Mouse (Mus musculus): ENCODE data around the gene Tctn3.
"Not testable (repeated sequence)": the region's sequence is repeated elsewhere in the genome, so short reads cannot be mapped to it uniquely, and the experiment has no call there.

The Tctn3 gene

DNA sequence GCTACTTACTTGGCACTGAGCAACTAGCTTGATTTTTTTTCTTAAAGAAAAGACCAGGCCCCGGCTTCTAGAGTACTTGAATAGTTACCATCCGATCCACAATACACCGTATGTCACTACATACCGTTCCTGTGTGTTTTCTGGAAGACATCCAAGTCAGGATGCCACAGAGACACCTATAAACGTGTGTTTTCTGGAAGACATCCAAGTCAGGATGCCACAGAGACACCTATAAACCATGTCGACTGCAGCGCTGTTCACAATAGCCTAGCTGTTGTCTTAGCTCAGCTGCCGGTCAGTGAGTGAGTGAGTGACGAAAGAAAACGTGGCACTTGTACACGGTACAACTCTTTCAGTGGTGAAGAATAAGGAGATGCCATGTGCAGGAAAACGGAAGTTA lies 13.9 kb upstream of the Tctn3 start:
- in situ Hi-C loops (cut with MboI) = no loop called here

GRCm38 (mm10) chr19:40621616-40622015 lies 9.6 kb upstream of the Tctn3 start:
- in situ Hi-C loops (cut with MboI) = not testable (repeated sequence)

GRCm38 (mm10) chr19:40616021-40616420 lies 4.0 kb upstream of the Tctn3 start:
- in situ Hi-C loops (cut with MboI) = no loop called here

DNA sequence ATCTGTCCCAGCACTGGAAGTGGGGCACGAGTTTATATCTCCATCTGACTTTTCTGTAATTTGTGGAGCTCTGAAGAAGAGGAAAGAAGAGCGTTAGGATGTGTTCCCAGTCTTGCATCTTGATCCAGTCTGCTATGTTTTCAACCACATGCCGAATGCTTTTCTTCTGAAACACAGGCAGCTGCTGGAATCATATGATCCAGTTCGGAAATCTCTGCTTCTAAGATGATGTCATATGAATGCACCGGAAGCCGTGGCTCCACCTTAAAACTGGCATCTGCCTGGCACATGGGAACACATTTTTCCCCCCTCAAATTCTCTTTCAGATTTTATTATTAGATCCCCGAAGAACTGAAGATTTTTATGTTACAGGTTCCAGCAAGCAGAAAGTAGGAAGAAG lies 2.8 kb upstream of the Tctn3 start:
- in situ Hi-C loops (cut with MboI) = loop anchor here (5.0 kb wide), 1 partner anchor 107 kb away; no protein-coding TSS in a partner anchor

GRCm38 (mm10) chr19:40607676-40608075 lies 4.4 kb downstream of the Tctn3 start:
- in situ Hi-C loops (cut with MboI) = no loop called here

- in situ Hi-C loops (cut with MboI) = no loop called here
Measured at GRCm38 (mm10) chr19:40605189-40605588, 6.8 kb downstream of the Tctn3 start.

DNA sequence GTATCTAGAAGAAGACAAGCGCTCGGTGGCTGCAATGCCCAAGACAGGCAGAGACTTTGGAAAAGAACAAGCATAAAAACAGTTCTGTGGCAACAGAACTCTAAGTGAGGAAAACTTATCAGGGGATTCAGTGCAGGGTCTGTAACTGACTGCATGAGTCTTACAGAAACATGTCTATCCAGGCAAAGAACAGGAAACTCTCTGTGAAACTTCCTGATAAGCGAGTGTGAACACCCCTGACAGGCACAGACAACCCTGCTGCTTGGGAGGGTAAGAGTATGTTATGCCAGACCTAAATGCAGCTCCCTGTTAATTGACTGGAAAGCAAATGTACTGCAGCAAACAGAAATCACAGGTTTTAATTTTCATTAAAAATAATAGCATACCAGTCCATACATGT lies 10.2 kb downstream of the Tctn3 start:
- in situ Hi-C loops (cut with MboI) = no loop called here

- in situ Hi-C loops (cut with MboI) = not testable (repeated sequence)
Measured at GRCm38 (mm10) chr19:40600846-40601245, 11.2 kb downstream of the Tctn3 start.

DNA sequence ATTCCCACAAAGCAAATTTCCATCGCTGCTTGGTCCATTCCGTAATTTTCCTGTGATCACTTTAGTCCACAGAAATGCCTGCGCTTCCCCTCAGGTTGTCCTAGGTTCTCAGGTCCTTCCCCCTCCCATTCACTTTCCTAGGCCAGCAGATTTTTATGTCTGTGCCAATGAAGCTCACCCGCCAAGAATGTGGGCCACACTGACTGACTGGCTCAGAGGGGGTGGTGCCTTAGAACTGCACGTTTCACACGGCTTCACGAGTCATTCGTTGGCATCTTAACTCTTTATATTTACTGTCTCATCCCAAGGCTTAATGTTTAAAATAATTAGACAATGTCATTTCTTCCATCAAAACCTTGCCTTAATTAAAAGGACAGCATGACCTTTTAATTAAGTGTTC lies 16.2 kb downstream of the Tctn3 start:
- in situ Hi-C loops (cut with MboI) = no loop called here

GRCm38 (mm10) chr19:40595231-40595630 lies 16.8 kb downstream of the Tctn3 start:
- in situ Hi-C loops (cut with MboI) = no loop called here

GRCm38 (mm10) chr19:40589530-40589880 lies 22.5 kb downstream of the Tctn3 start:
- in situ Hi-C loops (cut with MboI) = no loop called here

GRCm38 (mm10) chr19:40588847-40589529 lies 23.0 kb downstream of the Tctn3 start:
- in situ Hi-C loops (cut with MboI) = no loop called here

DNA sequence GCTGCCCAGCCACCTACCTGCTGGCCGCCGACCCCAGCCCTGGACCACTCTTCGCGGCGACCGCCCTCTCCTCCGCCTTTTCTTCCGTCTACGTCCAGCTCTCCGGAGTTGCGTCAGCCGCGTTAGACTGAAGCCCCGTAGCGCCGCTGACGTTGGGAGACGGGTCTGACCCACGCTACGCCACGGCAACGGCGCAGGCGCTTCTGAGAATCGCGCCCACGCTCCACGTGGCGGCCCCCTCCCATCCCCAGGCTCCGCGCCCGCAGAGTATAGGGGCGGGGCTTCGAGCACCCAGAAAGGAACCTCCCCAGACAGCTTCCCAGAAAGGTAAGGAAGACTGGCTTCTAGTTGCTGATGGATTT lies 23.8 kb downstream of the Tctn3 start, which contains the start of gene Aldh18a1:
Aldh18a1 (minus strand) TSS at position 171 of the 362 bp plus-strand sequence.
- in situ Hi-C loops (cut with MboI) = no loop called here

DNA sequence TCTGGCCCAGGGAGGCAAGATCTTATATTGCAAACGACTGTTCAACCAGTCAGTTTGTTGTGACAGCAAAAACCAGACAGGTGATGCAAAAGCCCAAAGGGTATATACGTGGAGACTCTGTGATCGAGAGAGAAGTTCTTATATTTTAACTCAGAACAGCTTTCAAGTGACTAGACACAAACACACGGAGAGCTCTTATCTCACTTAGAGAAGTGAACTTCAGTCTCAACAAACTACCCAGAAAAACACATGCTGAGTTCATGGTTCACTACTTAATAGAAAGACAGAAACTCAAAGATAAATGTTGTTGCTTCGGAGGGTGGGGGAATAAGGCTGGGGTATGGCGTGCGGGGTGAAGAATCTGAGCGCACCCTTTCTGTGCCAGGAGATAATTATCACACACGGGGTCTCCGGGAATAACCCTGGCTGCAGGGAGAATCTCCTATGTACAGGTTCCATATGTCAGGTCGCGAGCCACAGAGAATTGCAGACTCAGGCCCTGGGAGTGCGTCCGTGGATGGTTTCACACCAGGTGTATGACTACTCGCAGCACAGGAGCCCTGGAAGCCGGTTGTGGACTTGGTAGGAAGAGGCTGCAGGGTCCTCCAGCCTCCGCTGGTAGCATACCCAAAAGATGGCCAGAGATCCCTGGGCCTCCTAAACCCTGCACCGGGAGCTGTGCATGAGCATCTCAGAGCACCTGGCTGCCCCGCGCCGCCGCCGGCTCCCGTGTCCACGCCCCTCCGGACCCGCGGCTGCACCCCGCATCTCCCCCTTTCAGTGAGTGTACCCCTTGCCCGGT lies 24.3 kb downstream of the Tctn3 start:
- in situ Hi-C loops (cut with MboI) = no loop called here

DNA sequence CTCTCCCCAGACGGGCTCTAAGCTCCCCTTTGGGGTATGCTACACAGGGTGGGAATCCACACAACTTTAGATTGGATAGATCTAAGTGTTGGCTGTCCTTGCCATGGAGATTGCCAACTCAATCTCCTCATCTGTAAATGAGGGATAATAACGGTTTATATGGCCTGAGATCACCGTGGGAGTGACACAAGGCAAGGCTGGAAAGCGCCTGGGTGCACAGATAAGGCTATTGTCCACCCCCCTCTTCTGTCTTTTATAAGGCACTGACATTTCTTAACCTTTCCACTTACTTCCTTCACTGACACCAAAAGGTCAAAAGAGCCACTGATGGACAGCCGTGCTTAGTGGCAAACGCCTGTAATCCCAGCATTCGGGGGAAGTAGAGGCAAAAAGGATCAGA lies 25.1 kb downstream of the Tctn3 start:
- in situ Hi-C loops (cut with MboI) = no loop called here

GRCm38 (mm10) chr19:40581662-40582061 lies 30.4 kb downstream of the Tctn3 start:
- in situ Hi-C loops (cut with MboI) = no loop called here

DNA sequence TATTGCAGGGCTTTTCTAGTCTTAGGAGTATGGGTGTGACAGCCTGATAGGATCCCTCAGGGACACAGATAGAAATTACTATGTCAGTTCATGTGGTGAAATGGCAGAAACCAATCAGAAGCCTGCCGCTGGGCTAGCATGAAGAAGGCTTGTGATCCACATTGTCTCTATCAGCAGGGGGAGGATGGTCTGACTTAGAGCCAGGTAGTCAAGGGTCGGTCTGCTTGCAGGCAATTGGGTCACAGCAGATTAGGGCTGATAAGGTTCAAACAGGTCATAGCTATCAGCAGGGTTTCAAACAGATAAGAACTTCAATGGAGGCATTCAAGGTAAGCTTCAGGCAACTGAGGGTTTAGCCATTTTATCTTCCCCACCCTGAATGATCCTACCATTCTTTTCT lies 31.1 kb downstream of the Tctn3 start:
- in situ Hi-C loops (cut with MboI) = no loop called here

GRCm38 (mm10) chr19:40575438-40575837 lies 36.6 kb downstream of the Tctn3 start:
- in situ Hi-C loops (cut with MboI) = no loop called here

DNA sequence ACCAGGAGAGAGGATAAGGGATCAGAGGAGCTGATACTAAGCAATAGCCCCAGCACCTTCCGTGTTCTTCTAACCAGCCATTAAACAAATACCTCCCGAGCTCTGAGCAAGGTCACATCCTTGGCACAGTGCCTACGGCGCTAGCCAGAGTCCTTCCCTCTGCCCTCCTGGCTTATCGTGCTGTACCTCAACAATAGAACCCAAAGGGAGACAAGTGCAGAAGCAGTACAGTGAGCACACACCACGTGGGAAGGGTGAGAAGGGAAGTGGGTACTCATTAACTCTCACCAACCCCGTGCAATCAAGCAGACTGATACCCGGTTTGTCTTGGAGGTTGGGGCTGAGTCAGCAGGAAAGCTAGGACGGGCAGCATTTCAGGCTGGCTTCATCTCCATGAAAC lies 41.3 kb downstream of the Tctn3 start:
- in situ Hi-C loops (cut with MboI) = no loop called here

DNA sequence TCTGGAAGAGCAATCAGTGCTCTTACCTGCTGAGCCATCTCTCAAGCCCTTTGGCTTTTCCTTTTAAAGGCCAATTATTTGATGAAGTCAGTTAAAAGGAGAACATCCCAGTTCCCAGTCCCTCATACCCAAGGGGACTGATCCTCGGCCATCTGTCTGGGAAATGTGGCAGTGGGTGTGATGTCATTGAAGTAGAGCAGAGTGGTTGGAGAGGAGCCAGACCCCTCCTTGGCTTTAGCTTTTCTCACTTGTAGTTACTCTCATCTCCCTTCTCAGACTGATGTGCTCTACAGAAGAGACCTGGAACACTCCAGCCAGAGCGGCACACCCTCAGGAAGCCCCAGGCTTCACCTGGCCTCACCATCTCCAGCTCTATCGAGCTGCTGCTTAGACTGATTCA lies 44.4 kb downstream of the Tctn3 start:
- in situ Hi-C loops (cut with MboI) = no loop called here

GRCm38 (mm10) chr19:40563880-40564645 lies 48.0 kb downstream of the Tctn3 start:
- in situ Hi-C loops (cut with MboI) = no loop called here

GRCm38 (mm10) chr19:40561521-40561920 lies 50.5 kb downstream of the Tctn3 start:
- in situ Hi-C loops (cut with MboI) = not testable (repeated sequence)

- in situ Hi-C loops (cut with MboI) = no loop called here
Measured at GRCm38 (mm10) chr19:40556029-40556428, 56.0 kb downstream of the Tctn3 start.
